In the genomic region with DNA sequence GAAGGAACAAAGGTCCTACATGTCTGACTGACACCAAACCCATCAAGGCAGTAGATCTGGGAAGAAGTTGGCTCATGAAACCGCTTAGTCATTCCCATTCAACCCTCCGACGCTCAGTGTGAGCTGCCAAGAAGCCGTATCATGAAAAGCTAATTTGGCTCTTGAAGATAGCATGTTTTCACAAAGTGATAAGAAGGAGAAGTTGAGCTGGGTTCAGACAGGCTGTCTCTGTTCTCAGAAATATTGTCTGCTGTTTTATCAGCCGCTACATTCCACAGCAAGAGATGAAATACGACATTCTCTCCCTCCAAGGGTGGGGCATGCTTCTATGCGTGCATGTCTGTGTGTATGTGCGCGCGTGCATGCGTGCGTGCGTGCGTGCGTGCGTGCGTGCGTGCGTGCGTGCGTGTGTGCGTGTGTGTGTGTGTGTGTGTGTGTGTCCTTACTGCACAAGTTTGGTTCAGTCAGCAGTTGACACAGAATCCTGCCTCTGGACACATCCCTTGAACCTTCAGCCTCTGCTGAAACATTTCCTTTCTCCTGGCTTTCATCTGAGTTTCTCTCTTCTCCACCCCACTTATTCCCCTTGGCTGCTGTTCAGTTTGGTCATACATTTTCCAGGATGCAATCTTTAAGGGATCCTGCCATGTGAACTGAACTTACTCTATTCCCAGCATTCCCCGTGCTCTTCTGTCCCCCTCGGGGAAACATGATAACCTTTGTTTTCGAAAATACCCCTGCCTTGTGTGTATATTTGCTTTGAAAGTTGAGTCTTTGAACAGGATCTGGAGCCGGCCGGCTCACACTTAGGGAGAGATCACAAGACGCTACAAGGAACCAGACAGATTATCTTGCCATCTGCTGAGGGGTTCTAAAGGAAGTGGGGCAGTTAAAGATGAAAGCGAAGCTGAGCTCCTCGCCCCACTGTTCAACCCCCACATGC, we compare ENCODE assay signal across 8 mouse cellular contexts.
DNase-seq lines count a peak whose midpoint lies in the region; ATAC-seq lines count a peak whose summit lies in the region.

No protein-coding gene starts in this region.

- WGBS in neural tube, embryonic 13.5 days, result 80% methylated on average over 30 of the region's 30 CpGs
- 82% methylated on average over 30 of the region's 30 CpGs for WGBS in neural tube, embryonic 15.5 days

- no peak overlapping the region for H3K4me3 ChIP-seq in neural tube, embryonic 13.5 days
- H3K4me3 ChIP-seq in neural tube, embryonic 15.5 days (replicated peaks), result no peak overlapping the region

- H3K4me2 ChIP-seq in neural tube, embryonic 13.5 days, result no peak overlapping the region
- no peak overlapping the region for H3K4me2 ChIP-seq in neural tube, embryonic 15.5 days

- H3K4me1 ChIP-seq in neural tube, embryonic 13.5 days (replicated peaks), result peaks cover 20% of the 10 kb centered on the region
- H3K4me1 ChIP-seq in neural tube, embryonic 15.5 days, result peaks cover 11% of the 10 kb centered on the region; the same call in 1 of the 2 replicates

- peak; percentile 19 for DNase-seq in embryo, embryonic 11.5 days (ENCODE audit: low read depth, low spot score)
- peak; percentile 40 to 60 for DNase-seq in heart, postnatal 14 days
- DNase-seq in left cerebral cortex, postnatal 36 days (ENCODE audit: low spot score in 2 of 2), result peak; percentile 8 to 16
- DNase-seq in thymus, postnatal 0 days (ENCODE audit: low spot score), result no peak

- no peak overlapping the region for H3K9ac ChIP-seq in neural tube, embryonic 13.5 days
- no peak overlapping the region for H3K9ac ChIP-seq in neural tube, embryonic 15.5 days (replicated peaks)

- H3K27me3 ChIP-seq in neural tube, embryonic 13.5 days, result no peaks in the 10 kb centered on the region
- no peaks in the 10 kb centered on the region for H3K27me3 ChIP-seq in neural tube, embryonic 15.5 days (replicated peaks)

- no peaks in the 10 kb centered on the region for H3K9me3 ChIP-seq in neural tube, embryonic 13.5 days
- H3K9me3 ChIP-seq in neural tube, embryonic 15.5 days (replicated peaks), result no peaks in the 10 kb centered on the region

- no peaks in the 10 kb centered on the region for H3K36me3 ChIP-seq in neural tube, embryonic 13.5 days
- H3K36me3 ChIP-seq in neural tube, embryonic 15.5 days, result no peaks in the 10 kb centered on the region

- 0 out of 2 replicates have a peak overlapping the region, but pooled peaks have one; percentile 28 for H3K27ac ChIP-seq in neural tube, embryonic 13.5 days (replicated peaks)
- H3K27ac ChIP-seq in neural tube, embryonic 15.5 days (replicated peaks), result no peak overlapping the region

- intact Hi-C loops in heart, postnatal 14 days (cut with DNase I), result no loop called here
- intact Hi-C loops in left cerebral cortex, postnatal 36 days (cut with DNase I), result no loop called here

- no peak for ATAC-seq in neural tube, embryonic 13.5 days (ENCODE audit: low read depth)
- ATAC-seq in neural tube, embryonic 15.5 days (ENCODE audit: low FRiP score), result no peak
- peak; percentile 97 for ATAC-seq in megakaryocyte-erythroid progenitor cell, adult 5-6 weeks (replicated peaks; ENCODE audit: low FRiP score, low TSS enrichment, poor library complexity, severe bottlenecking)
- ATAC-seq in monocyte, adult 5-6 weeks (replicated peaks; ENCODE audit: insufficient number of reproducible peaks, low FRiP score, low TSS enrichment, poor library complexity, severe bottlenecking), result no peak
